8 mouse cellular contexts compared by ENCODE assay signal in the genomic region with DNA sequence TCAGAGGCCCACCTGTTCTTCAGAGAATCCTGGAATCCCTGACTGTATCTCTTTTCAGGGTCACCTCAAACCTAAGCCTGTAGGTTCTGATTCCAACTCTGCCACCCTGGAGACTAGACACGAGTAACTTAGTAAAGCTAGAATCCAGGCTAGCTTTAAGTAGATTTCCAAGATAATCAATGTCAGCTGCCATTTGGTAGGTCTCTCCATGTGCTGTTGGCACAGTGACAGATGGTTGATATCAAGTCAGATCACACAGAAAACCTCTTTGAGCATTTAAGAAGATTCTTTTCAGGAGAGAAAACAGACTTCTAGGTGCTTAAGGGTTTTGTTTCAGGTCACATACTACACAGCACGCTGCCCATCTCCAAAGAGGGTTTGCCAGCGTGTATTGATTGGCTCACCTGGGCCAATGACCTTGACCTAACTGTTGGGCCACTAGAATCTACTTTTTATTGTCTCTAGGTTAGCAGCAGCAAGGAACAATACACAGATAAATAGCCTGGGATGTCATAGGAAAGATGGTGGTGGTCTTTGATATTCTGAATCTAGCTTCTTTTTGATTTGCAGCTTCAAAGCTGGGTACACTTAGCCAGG. TPM values are rescaled to one million over a fixed set of nuclear protein-coding genes. Genes with fewer than 3 reads are reported as not detected.
A peak's percentile ranks its signal among the peaks of the same experiment; 100 is the strongest.
DNase-seq lines count a peak whose midpoint lies in the region; ATAC-seq and TF ChIP-seq lines count a peak whose summit lies in the region.

A gene (minus strand): TSS at position 94 of the 597 bp plus-strand sequence.

- H3K27me3 ChIP-seq in heart, adult 2 months (ENCODE audit: control insufficient read depth, insufficient read depth, low read length) = no peaks in the 10 kb centered on the region
- H3K27me3 ChIP-seq in forebrain, embryonic 11.5 days (ENCODE audit: control insufficient read depth, insufficient read depth, low read length) = no peaks in the 10 kb centered on the region
- no peaks in the 10 kb centered on the region for H3K27me3 ChIP-seq in liver, embryonic 14.5 days (ENCODE audit: control insufficient read depth, insufficient read depth, low read length)

- H3K9ac ChIP-seq in heart, adult 2 months (ENCODE audit: low read depth, low read length) = peak within 1 kb of the TSS; percentile 77
- H3K9ac ChIP-seq in forebrain, embryonic 11.5 days (ENCODE audit: low read length) = peak within 1 kb of the TSS; percentile 68
- peak within 1 kb of the TSS; percentile 70 for H3K9ac ChIP-seq in liver, embryonic 14.5 days (replicated peaks)

- no peak for TF ChIP-seq POLR2A in heart, adult 2 months (IDR thresholded peaks at IDR 0.05; ENCODE audit: insufficient read depth, low read depth, low read length)

- peak within 1 kb of the TSS; percentile 77 for H3K4me2 ChIP-seq in forebrain, embryonic 11.5 days (ENCODE audit: low read depth, low read length, severe bottlenecking)
- peak within 1 kb of the TSS; percentile 76 for H3K4me2 ChIP-seq in liver, embryonic 14.5 days (ENCODE audit: low read depth)

- peak within 1 kb of the TSS; percentile 76 for H3K27ac ChIP-seq in heart, adult 2 months
- H3K27ac ChIP-seq in forebrain, embryonic 11.5 days (ENCODE audit: low read depth, low read length) = no peak within 1 kb of the TSS
- peak within 1 kb of the TSS; percentile 16 for H3K27ac ChIP-seq in liver, embryonic 14.5 days

- DNase-seq in heart, adult 2 months = no peak
- no peak for DNase-seq in heart, adult 18-20 months
- peak; percentile 13 for DNase-seq in A20 (ENCODE audit: low read depth, low spot score)
- DNase-seq in forebrain, embryonic 11.5 days (ENCODE audit: low spot score) = no peak
- no peak for DNase-seq in liver, embryonic 14.5 days (ENCODE audit: low read depth in 3 of 3, low spot score in 3 of 3)
- DNase-seq in frontal cortex, postnatal 10 days (ENCODE audit: low spot score in 2 of 2) = no peak
- no peak for DNase-seq in embryo, embryonic 11 days
- no peak for DNase-seq in urinary bladder, postnatal 25 days (ENCODE audit: low spot score)

- no peak for TF ChIP-seq CTCF in heart, adult 2 months (IDR thresholded peaks at IDR 0.05)
- no peak for TF ChIP-seq CTCF in liver, embryonic 14.5 days (IDR thresholded peaks at IDR 0.05; ENCODE audit: low read depth)

- TF ChIP-seq EP300 in heart, adult 2 months (IDR thresholded peaks at IDR 0.05; ENCODE audit: insufficient read depth, low read depth, low read length) = no peak
- TF ChIP-seq EP300 in liver, embryonic 14.5 days (IDR thresholded peaks at IDR 0.05; ENCODE audit: low read depth) = no peak

- WGBS in heart, adult 2 months = 85% methylated on average over 3 of the region's 3 CpGs
- 80% methylated on average over 3 of the region's 3 CpGs for WGBS in forebrain, embryonic 11.5 days
- WGBS in liver, embryonic 14.5 days (ENCODE audit: insufficient replicate concordance) = 73% methylated on average over 3 of the region's 3 CpGs

- no peaks in the 10 kb centered on the region for H3K79me2 ChIP-seq in heart, adult 2 months (replicated peaks; ENCODE audit: control insufficient read depth, insufficient read depth, low read length)

- ATAC-seq in forebrain, embryonic 11.5 days (replicated peaks; ENCODE audit: low FRiP score) = no peak
- no peak for ATAC-seq in liver, embryonic 14.5 days (ENCODE audit: insufficient read depth)

- H3K4me3 ChIP-seq in heart, adult 2 months = peak within 1 kb of the TSS; percentile 78
- peak within 1 kb of the TSS; percentile 77 for H3K4me3 ChIP-seq in forebrain, embryonic 11.5 days (ENCODE audit: low read depth, low read length)
- H3K4me3 ChIP-seq in liver, embryonic 14.5 days (ENCODE audit: insufficient read depth in 1 of 2, low read depth in 2 of 2, low read length in 2 of 2) = peak within 1 kb of the TSS; percentile 73 to 90

- H3K36me3 ChIP-seq in heart, adult 2 months (ENCODE audit: control insufficient read depth, insufficient read depth, low read length) = no peaks in the 10 kb centered on the region
- H3K36me3 ChIP-seq in forebrain, embryonic 11.5 days (ENCODE audit: control insufficient read depth, insufficient read depth, low read length) = peaks cover under 1% of the 10 kb centered on the region; the same call in 1 of the 2 replicates
- peaks cover 14% of the 10 kb centered on the region for H3K36me3 ChIP-seq in liver, embryonic 14.5 days (replicated peaks; ENCODE audit: control insufficient read depth, insufficient read depth, low read depth)

- no peaks in the 10 kb centered on the region for H3K9me3 ChIP-seq in forebrain, embryonic 11.5 days (ENCODE audit: control insufficient read depth, low read length)
- no peaks in the 10 kb centered on the region for H3K9me3 ChIP-seq in liver, embryonic 14.5 days (ENCODE audit: control insufficient read depth, low read length)

- intact Hi-C loops in heart, adult 2 months (cut with DNase I) = loop anchor here (2.0 to 5.0 kb wide), 2 partner anchors 13 to 96 kb away; a partner anchor contains a TSS

- H3K4me1 ChIP-seq in heart, adult 2 months (ENCODE audit: control insufficient read depth, insufficient read depth, low read length) = peaks cover 4% of the 10 kb centered on the region; the same call in 1 of the 2 replicates
- no peaks in the 10 kb centered on the region; the same call in 1 of the 2 replicates for H3K4me1 ChIP-seq in forebrain, embryonic 11.5 days (replicated peaks; ENCODE audit: control insufficient read depth, insufficient read depth, low read length)
- H3K4me1 ChIP-seq in liver, embryonic 14.5 days (replicated peaks; ENCODE audit: control insufficient read depth in 2 of 2, insufficient read depth in 2 of 2, low read length in 1 of 2) = peaks cover 2 to 23% of the 10 kb centered on the region in 2 experiments; a peak in 3 of 4 replicates

RNA-seq across cellular contexts. Expression of the gene that starts here (rescaled TPM):
- total RNA-seq in heart, adult 2 months (2021) = 1 to 10 TPM; 3.9 to 4.0 TPM
- 9.0 and 11.2 TPM in 2 replicates for polyA plus RNA-seq in heart, adult 2 months (2012; rRNA removed)
- 1 to 10 TPM; 3.4 to 4.0 TPM for total RNA-seq in heart, adult 18-20 months (2021)
- polyA plus RNA-seq in forebrain, embryonic 11.5 days (2014; fragmentation: Nextera tagmentation; extraction: Ambion mirVana) = 9.1 and 10.1 TPM in 2 replicates
- 3.6 and 4.2 TPM in 2 replicates for polyA plus RNA-seq in liver, embryonic 14.5 days (2012; rRNA removed)
- polyA plus RNA-seq in liver, embryonic 14.5 days (2014; fragmentation: Nextera tagmentation; extraction: Ambion mirVana) = 6.4 and 9.1 TPM in 2 replicates
